Mouse (Mus musculus) layer of hippocampus, adult 6 months (tissue): ENCODE measurements around the gene Sun5. TPM values are rescaled to one million over a fixed set of nuclear protein-coding genes. Genes with fewer than 3 reads are reported as not detected.

Experiments used
- long read RNA-seq, 2 experiments: library from polyadenylated mRNA; unstranded; transcript quantifications; one replicate each; pipeline ENCODE4 v2.0.0; 2019 to 2020
- polyA plus RNA-seq: library from polyadenylated mRNA; unstranded; fragments of <200 nt; fragmentation: Nextera tagmentation; gene quantifications from 2 replicates; pipeline ENCODE4 v1.2.3, GENCODE M21; 2021

The Sun5 gene
- polyA plus RNA-seq = not detected in 2 replicates
- long read RNA-seq, experiment 1 = 0 reads
- long read RNA-seq, experiment 2 = 0 reads

DNA sequence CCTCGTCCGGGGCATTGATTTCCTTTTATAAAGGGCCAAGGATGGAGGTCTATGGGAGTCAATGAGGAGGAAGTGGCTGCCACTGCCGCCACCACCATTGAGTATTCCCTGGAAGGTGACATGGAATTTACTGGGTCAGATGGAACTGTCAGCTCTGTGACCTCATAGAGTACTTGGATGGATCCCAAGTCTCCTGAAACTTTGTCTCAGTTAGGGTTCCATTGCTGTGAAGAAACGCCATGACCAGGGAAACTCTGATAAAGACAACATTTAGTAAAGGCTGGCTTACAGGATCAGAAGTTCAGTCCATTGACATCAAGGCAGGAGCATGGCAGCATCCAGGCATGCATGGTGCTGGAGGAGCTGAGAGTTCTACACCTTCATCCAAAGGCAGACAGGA is at the start of gene Sun5:
TSS of gene Sun5 (minus strand) at position 101 of the 400 bp plus-strand sequence.

DNA sequence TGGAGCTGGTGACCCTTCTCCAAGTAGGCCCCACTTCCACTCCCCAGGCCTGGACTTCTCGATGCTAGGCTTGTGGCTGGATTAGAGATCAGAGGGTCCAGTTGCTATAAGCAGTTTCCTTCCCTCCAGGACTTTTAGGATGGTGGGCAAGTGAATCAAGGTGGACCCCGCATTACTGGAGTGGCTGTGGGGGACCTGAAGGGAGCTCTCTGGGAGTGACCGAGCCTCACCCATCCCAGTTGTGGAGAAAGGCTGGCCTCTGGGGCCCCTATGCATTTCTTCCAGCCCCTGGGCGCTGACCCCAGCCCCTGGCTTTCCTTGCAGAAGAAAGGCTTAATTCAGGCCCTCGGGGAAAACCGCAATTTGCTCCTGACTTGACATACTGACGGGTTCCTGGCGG is 47.0 kb upstream of the Sun5 start, which contains the start of gene Bpifb3:
TSS of gene Bpifb3 (plus strand) at position 301 of the 400 bp plus-strand sequence.

DNA sequence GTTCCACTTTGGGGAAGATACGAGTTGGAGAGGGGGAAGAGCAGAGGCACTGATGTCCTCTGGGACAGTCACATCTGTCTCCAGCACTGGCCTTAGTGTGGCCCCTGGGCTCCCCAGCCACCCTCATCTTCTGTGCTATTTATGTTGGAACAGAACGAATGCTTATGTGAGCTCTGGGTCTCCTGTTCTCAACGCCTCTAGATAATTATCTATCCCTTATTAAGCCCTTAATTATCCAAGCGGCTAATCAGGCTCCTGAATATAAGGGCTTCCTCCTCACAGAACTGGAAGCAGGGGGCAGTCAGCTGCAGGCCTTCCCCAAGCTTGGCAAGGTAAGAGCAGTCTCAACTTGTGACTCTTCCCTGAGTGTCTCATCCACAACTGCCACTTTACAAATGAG is 29.2 kb upstream of the Sun5 start, which contains the start of gene Bpifb6:
TSS of gene Bpifb6 (plus strand) at position 301 of the 400 bp plus-strand sequence.

DNA sequence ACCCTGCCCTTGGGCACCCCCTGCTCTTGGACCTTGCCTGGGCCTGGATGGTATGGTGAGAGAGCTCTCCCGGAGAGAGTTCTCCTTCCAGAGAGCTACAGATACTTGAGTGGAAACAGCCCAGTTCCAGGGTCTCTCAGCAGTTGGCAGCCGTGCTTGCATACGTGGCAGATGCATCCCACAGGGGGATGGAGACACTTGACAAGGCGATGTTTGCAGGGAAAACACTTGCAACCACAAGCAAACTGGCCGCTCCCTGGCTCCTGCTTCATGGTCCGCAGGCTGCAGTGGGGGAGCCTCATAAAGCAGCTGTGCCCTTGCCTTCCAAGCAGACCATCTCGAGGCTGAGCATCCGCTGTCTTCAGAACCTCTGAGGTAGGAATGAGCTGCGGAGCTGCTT is 3.9 kb upstream of the Sun5 start, which contains the start of gene Bpifb2:
TSS of gene Bpifb2 (plus strand) at position 301 of the 400 bp plus-strand sequence.

Other genes starting within 250 kb of the Sun5 start
- 28.8 and 32.3 TPM in 2 replicates for gene Commd7, start 238.3 kb downstream of the Sun5 start, polyA plus RNA-seq
- gene Dnmt3b, start 221.6 kb downstream of the Sun5 start, polyA plus RNA-seq = 0.15 and 0.25 TPM in 2 replicates
- gene Dnmt3c, start 174.4 kb downstream of the Sun5 start, polyA plus RNA-seq = not detected in 2 replicates
- gene Mapre1, start 129.8 kb downstream of the Sun5 start, polyA plus RNA-seq = 102 and 104 TPM in 2 replicates
- gene Efcab8, start 91.2 kb downstream of the Sun5 start, polyA plus RNA-seq = not detected in 2 replicates
- gene Bpifb2, start 4.0 kb upstream of the Sun5 start, polyA plus RNA-seq = not detected in 2 replicates
- gene Bpifb6, start 29.3 kb upstream of the Sun5 start, polyA plus RNA-seq = 0.14 TPM in 1 of 2 replicates, not detected in the other
- 0.10 TPM in 1 of 2 replicates, not detected in the other for gene Bpifb3, start 47.1 kb upstream of the Sun5 start, polyA plus RNA-seq
- gene Bpifb4, start 67.1 kb upstream of the Sun5 start, polyA plus RNA-seq = 0.06 TPM in 2 replicates
- not detected in 2 replicates for gene Bpifa6, start 103.9 kb upstream of the Sun5 start, polyA plus RNA-seq
- gene Bpifa2, start 137.2 kb upstream of the Sun5 start, polyA plus RNA-seq = not detected in 2 replicates